Mouse (Mus musculus) urinary bladder, adult 18-20 months (tissue): ENCODE measurements around the gene Ddhd1.

Source experiments
- DNase-seq, 2 experiments: peaks; one replicate each; pipeline ENCODE4 v3.0.0; 2022; ENCODE audit warnings: low spot score in 2 of 2, mixed read lengths in 2 of 2

Gene Ddhd1

DNA sequence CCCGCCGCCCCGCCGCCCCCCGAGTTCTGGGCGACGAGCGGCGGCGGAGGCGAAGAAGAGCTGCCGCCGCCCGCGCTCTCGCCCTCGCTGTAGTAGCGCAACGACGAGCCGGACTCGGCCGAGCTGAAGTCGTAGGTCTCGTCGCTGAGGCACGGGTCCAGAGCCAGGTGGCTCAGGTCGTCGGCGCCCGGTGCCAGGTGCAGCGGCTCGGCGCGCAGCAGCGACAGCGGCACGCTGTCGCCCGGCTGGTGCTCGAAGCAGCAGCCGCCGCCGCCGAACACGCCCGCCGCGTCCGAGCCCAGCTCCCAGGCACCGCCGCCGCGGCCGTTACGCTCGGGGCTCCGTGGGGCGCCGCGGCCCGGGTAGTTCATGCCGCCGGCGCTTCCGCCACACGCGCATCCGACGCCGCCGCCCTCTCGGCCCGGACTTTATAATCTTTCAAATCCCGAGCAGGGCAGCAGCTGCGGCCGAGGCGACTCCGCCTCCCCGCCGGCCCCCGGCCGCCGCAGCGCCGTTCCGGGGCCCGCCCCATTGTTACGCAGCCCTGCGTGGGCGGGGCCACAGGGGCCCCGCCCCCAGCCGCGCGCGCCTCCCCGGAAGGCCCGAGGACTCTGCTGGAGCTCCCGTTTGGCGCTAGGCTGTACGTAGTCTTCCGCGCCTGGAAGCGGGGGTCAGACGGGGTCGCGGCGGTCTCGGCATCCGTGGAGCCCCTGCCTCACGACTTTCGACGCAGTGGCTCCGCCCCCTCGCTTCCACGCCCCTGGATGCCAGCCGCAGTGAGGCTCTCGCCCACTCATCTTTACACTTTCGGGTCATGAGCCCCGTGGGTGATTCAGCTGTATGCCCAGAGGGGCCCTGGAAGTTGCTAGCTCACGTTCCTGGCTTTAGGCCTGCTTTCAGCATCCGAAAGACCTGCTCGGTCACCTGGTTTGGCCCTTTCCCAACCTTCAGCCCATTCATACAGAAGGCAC, at the start of gene Ddhd1:
Gene Ddhd1, minus strand, starts transcription at position 503 of the 971 bp plus-strand sequence.
- DNase-seq, result peak; percentile 76 to 84

DNA sequence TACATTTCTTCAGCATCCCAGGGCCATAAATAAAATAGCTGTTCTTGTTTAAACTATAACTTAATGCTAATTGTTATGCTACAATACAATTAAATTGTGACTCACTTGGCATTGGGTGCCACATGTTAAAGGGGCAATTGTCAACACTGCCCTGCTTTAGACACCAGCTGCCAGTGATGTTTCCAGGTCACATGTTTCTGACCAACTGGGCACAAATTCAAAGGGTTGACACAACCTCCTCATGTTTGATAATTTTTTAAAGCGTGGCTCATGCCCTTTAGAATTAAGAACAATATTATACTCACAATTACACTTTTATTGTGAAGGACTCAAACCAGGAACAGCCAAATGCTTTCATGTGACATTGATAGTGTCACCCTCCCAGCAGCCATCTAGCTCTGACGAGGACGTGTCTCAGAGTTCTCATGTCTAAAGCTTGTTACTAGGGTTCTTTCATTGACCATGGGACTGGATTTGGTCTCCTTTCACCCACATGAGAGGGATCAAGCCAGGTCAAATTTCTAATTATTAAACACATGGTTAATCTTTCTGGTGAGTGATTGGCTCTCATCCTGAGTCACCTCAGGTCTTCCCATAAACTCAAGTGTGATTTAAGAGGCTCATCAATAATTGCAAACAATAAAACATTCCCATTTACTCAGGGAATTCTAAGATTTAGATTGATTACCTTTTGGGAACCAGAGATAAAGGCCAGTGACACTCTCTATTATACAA, 49.4 kb upstream of the Ddhd1 start:
- DNase-seq, result no peak

DNA sequence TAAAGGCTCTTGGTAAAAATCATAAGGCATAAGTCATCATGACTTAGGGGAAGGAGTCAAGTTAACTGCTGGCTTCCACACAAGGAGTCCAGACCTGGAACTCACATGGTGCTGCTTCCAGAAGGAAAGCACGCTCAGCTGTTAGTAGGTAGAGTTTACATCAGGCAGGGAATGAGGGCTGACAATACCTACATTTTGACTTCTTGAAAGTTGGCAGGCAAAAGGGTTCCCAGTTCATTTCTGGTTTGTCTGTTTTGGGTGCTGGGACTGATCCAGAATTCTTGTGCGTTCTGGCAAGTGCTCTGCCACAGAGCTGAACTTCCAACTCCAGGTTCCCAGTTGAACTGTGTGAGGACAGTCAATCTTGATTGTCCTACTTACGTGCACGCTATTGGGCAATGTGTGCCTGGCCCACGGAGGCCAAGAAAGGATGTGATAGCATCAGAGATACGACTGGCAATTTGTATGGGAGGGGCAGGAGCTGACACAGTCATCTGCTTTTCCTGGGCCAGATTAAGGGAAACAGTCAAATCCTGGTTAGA, 42.2 kb upstream of the Ddhd1 start:
- no peak for DNase-seq

DNA sequence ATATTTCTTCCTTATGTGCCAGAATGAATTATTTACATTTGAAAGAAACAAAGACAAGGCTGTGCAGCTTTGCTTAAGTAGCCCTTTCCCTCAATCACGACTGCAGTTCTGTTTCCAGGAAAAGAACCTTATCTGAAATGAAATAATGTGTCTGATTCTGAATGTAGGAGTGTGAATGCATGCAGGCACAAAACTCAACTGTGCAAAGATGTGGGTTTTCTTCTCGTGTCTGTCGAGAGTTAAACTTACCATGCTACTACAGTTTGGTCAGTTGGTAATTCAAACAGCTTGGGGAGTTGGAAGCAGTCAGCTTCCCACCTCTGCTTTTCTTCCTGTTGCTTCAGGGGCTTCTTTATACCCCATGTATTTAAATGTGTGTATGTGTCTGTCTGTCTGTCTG, 40.9 kb upstream of the Ddhd1 start:
- no peak for DNase-seq

DNA sequence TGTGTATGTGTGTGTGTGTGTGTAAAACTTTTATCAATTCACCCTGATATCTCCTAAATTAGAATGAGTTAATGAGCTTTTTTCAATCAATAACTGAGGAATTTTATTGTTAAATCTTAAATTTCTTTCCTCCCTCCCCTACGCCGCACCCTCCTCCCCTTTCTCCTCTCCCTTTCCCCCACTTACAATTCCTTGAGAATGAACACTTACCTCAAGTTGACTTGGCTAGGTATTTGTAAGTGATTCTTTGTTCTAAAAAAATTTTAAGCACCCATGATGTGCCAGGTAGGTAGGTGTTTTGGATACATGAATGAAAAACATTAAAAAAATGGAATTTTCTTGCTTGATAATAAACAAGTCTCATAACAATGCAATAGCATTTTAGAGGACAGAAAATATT, 38.2 kb upstream of the Ddhd1 start:
- no peak for DNase-seq

DNA sequence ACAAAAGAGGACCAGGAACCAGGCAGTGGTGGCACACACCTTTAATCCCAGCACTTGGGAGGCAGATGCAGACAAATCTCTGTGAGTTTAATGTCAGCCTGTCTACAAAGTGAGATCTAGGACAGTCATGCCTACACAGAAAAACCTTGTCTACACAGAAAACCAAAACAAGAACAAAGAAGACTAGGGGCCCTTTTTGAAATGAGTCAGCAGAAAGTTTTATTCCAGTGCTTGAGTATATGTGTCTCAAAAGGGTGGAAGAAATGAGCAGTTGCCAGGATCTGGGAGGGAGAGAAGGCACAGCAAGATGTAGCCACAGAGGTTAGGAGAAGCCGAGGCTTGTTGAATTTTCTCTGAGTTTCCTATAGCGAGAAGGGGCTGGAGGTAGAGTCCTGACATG, 35.9 kb upstream of the Ddhd1 start:
- DNase-seq, result no peak

DNA sequence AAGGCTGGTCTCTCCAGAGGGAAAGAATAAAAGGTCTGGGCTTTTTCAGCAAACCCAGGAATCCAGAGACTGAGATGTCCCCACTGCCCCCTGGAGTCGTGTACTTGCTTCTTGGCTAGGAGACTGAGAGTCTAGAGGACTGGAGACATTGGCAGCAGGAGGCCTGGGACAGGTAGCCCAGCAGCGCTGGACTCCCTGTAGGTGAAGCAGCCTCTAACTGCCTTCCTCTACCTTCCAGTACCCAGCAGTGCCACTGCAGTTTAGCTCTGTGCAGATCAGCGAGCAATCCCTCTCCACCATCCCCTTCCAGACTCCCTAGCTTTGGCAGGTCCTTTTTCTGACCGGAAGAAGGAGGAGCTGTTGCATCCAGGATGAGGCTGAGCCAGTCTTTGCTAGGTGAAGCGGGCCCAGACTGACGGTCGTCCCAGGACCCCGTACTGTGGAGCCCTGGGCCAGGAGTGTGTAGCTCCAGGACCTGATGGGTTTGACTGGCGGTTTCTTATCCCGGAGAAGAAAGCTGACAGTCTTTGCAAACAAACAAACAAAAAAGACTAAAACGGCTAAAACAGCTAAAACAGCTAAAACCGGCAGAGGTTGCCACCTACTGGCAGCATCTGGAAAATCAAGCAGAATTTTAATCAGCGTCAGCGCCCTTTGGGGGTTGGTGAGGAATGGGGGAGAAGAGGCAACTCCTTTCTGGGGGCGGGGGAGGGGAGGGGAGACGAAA, 32.7 kb upstream of the Ddhd1 start:
- peak; percentile 15 to 51 for DNase-seq

DNA sequence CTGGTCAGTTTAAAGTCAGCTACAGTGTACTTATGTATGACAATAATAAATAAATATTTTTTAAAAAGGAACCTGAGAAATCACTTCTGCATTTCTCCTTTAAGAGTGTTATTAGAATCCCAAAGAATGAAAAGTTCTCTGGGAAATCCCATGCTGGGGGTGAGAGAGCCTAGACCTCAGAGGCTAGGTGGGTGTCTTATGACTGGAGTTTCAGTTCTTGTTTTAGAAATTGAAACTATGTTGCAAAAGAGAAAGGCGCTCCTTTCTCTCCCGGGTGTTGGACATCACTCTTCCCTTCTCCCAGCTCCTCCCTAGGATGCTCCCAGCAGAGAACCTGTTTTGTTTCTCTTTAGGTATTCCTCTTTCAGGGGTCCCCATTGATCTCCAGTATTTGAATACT, 27.4 kb upstream of the Ddhd1 start:
- no peak for DNase-seq

DNA sequence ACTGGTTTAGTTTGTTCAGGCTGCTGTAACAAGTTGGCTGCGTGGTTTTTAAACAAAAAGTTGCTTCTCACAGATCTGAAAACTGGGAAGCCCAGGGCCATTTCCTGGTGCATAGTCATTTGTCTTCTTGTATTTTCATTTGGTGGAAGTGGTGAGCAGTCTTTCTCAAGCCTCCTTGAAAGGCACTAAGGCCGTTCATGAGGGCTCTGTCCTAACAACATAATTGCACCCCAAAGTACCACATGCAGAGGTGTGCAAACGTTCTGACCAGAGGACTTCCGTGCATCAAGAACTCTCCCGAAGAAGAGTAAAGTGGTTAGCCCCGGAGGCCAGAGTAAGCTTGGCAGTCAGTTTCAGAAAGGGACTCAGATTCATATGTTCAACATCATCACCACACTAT, 18.8 kb upstream of the Ddhd1 start:
- DNase-seq, result no peak

DNA sequence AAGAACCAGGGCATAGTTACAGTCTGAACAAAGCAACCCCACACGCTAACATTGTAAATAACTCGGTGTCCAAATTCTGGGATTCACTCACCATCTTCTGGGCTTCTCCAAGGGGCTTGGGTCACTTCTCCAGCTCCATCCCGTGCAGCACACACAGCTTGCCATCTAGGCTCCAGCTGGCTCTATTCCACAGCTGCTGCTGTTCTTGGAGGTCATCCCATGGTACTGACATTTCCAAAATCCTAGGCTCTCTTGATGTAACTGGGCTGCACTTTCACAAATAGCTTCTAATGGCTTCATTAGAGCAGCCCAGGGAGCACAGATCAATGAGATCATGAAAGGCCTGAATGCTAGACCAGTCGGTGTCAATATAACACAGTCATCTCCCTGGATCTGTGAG, 10.4 kb upstream of the Ddhd1 start:
- DNase-seq, result no peak

DNA sequence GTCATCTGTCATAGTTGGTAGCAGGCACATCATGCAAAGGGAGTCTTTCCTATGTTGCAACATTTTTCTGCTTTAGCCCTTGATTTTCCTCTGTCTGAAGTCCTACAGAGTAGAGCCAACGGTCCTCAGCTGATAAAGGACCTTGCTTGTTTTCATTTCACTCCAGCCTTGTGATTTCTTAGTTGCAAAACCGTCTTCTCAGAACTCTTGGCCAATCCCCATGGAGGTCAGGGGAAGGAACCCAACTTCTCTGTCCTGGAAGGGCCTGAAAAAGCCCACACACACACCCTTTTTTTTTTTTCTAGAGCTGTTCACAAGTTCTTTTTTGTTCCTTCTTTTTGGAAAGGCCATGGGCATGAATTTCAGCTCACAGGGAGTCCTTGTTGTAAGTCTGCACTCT, 9.3 kb upstream of the Ddhd1 start:
- DNase-seq, result peak in 1 of 2 experiments; percentile 15

DNA sequence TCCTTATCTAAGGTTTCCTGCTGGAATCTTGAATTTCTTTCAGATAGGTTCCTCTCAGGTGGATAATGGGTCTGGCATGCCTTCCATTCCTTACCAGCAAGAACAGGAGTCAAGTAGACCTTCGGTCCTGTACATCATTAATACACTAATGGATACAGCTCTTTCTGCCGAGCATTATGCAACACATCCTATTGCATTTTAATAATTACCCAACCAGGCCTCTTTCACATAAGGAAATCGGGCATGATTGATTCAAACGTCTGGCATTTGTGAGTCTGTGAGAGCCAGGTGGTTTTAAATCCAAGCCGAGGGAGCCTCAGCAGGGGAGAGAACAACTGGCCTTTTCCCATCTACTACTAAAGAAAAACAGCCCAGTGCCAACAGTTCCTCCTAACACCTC, 3.6 kb upstream of the Ddhd1 start:
- no peak for DNase-seq

DNA sequence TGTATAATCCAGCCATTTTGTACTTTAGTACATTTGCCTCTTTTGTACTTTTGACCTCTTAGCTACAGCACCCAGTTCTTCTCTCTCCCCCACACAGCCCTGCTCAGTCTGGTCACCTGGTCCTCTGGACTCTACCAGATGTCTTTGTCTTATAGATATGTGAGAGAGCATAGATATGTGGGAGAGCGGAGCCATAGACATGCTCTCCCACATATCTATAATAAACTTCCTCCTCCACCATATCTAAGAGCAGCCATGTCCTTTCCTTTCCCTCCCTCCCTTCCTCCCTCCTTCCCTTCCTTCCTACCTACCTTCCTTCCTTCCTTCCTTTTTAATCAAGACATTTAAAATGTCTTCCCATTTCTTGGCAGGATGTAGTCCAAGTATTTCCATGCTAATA, 2.4 kb upstream of the Ddhd1 start:
- no peak for DNase-seq

DNA sequence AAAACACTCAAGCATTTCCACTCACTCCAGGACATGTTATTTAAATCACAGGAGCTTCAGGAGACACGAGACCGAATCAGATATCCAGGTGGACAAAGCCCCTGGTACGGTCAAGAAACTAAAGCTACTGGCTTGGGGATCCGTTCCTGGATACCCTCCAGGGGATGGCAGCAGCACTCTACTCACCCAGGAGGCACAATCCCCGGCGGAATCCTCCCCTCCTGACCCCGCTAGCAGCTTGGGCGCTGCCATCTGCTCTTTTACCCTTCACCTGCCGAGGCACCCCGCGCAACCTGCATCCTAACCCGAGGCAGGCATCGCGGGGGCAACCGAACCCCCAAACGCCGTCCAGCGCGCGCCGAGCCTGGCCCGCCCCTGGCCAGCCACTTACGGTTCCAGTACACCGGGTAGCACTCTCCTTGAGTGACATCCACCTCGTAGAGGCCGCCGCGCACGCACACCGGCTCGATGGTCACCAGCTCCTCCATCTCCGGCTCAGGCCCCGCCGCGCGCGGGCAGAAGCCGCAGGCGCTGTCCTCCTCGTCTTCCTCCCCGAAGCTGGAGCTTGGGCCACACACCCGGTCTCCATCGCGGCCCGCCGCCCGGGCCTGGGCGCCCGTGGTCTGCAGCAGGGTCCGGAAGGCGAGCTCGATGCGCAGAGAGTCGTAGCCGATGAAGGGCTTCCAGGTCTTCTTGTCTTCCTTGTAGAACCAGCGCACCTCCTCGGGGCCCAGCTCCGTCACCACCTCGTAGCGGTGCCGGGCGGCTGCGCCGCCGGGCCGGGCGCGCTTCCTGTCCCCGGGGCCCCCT, 907 bp downstream of the Ddhd1 start:
- DNase-seq, result peak; percentile 31 to 66

DNA sequence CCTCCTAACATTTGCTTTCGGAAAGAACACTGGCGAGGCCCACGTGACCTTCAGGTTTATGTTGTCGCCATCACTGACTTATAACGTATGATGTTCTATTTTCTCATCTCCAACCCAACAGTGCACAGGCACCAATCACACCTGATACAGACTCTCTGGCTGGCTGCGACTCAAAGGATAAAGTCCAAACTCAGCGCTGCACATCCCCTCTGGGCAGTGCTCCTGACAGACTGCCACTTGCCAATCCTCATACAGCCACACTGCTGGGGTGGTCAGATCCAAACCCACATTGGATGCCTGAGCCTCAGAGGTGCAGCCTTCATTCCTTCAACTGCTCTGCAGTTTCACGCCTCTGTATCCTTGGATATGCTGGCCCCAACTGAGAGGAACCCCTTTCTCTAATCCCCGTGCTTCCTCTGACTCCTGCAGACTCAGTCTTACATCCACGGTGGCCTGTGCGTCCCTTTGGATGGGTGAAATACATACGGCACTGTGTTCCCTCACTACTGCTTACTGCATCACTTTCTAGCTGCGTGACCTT, 3.0 kb downstream of the Ddhd1 start:
- DNase-seq, result no peak

DNA sequence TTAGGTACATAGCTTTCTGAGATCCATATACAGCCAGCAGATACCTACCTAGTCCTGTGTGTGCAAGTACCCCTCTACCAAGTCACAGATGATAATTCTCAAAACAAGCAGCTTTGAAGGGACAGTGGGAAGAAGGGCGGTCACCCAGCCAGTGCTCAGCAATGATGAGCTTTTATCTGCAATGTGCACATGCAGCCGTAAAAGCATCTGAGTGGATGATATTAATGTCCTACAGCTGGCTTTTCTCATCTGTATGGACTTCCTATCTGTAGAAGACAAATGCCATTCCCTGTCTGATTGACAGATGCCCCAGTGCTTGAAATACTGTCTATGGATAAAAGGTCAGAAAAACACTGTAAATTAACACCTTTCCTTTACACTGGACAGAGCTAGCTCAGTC, 4.2 kb downstream of the Ddhd1 start:
- DNase-seq, result no peak

DNA sequence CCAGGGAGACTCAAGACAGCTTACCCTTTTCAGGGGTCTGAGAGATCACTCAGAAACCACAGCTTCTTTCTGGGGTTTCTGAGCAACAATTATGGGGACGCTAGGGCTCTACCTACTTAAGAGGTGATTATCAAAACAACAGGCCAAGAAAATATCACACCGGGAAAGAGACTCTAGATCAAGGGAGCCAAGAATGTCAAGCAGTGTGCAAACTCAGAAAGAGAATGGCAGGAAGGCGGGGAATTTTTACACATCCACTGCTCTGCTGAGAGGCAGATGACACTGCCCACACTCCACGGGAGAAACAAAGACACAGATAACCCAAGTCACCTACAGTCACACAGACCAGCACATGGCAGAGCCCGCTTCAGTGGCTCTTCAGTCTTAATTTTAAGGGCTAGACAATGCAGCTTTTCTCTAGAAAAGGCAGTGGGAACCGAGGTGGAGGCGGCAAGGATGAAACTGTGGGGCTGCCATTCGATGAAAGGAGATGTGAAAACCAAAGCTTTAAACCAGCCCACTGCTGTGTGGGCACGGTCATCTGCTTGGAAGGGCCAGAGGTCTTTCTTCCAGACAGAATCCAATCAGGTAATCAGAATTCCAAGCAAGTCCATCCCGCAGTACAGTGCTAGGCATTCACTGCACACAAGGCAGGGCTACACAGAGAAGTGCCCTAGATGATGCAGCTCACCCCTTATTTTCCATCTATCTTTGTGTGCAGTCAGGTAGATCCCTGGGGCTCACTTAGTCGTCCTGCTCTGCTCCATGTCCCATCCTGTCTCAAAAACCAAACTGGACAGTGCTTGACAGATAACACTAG, 8.7 kb downstream of the Ddhd1 start:
- DNase-seq, result no peak

DNA sequence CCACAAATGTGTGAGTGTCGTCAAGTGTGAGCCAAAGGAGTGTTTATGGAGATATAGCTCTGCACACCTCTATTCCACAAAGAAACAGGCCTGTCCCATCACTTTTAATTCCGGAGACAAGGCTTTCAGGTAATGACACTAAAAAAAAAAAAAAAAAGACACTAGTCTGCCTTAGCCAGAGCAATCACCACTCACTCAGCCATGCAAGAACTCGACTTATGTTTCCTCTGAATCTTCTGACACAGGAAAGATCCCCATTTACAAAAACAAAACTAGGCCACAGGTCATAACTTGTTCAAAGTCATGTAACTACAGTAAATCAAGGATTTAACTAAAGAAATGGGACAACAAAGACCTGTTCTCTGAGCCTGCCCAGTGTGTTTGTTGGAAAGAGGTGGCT, 9.8 kb downstream of the Ddhd1 start:
- DNase-seq, result no peak

DNA sequence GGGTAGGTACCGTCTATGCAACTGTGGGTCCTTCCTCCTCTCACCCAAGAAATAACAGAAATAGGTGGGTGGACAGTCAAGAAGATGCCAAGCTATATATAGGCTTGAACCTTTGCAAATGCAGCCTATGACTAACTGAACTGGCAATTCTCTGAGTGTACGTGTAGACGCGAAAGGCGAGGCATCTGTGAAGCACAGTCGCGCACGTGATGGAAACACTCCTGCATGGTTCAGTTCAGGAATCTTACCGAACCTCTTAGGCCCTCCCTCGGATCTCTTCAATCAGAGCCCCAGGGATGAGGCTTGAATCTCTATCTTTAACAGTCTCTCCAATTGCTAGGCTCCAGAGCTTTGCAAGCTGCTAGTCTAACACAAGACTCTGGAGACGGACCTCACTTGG, 10.3 kb downstream of the Ddhd1 start:
- no peak for DNase-seq

DNA sequence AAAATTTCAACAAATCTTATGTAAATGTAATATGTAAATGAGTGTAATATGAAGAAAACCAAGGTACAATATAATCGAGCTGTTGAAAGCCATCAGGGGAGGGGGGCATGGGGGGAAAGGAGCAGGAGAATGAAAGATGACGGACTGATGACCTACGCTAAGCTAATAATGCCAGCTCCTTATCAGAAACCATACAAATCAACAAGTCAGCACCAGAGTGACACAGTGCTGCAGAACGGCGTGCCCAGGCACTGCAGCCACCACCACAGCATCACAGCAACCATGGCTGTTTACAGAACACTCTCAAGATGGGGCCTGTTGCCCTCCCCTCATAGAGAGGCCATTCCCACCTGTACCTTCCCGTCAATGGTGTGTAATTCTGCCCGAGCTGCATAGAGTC, 10.8 kb downstream of the Ddhd1 start:
- DNase-seq, result no peak
